Mouse (Mus musculus) lung, adult 18-20 months (tissue): ENCODE data around the gene Nfib.

ENCODE experiments used
- DNase-seq, 2 experiments: peaks; one replicate each; pipeline ENCODE4 v3.0.0; 2022; ENCODE audit warnings: mixed read lengths in 2 of 2

Nfib gene

GRCm38 (mm10) chr4:82704841-82705794, at the start of gene Nfib:
Gene Nfib, minus strand, starts transcription at chr4:82705750.
- no peak for DNase-seq

GRCm38 (mm10) chr4:82735764-82736163, 30.2 kb upstream of the Nfib start:
- DNase-seq: no peak

- no peak for DNase-seq
Measured at GRCm38 (mm10) chr4:82734765-82735481, 29.4 kb upstream of the Nfib start.

- DNase-seq: no peak
Measured at GRCm38 (mm10) chr4:82734348-82734747, 28.8 kb upstream of the Nfib start.

GRCm38 (mm10) chr4:82733636-82734035, 28.1 kb upstream of the Nfib start:
- no peak for DNase-seq

- DNase-seq: no peak
Measured at GRCm38 (mm10) chr4:82730248-82730887, 24.8 kb upstream of the Nfib start.

- DNase-seq: no peak
Measured at GRCm38 (mm10) chr4:82724058-82724457, 18.5 kb upstream of the Nfib start.

- DNase-seq: no peak
Measured at GRCm38 (mm10) chr4:82723048-82723447, 17.5 kb upstream of the Nfib start.

GRCm38 (mm10) chr4:82715833-82716232, 10.3 kb upstream of the Nfib start:
- no peak for DNase-seq

GRCm38 (mm10) chr4:82711611-82712295, 6.2 kb upstream of the Nfib start:
- DNase-seq: no peak

GRCm38 (mm10) chr4:82709666-82710065, 4.1 kb upstream of the Nfib start:
- no peak for DNase-seq

GRCm38 (mm10) chr4:82706012-82706411, 462 bp upstream of the Nfib start:
- DNase-seq: no peak

- no peak for DNase-seq
Measured at GRCm38 (mm10) chr4:82704079-82704830, 1.3 kb downstream of the Nfib start.

GRCm38 (mm10) chr4:82702808-82703207, 2.7 kb downstream of the Nfib start:
- DNase-seq: no peak

- DNase-seq: no peak
Measured at GRCm38 (mm10) chr4:82699504-82699903, 6.0 kb downstream of the Nfib start.

GRCm38 (mm10) chr4:82698616-82699015, 6.9 kb downstream of the Nfib start:
- no peak for DNase-seq

- no peak for DNase-seq
Measured at GRCm38 (mm10) chr4:82697151-82697550, 8.4 kb downstream of the Nfib start.

- no peak for DNase-seq
Measured at GRCm38 (mm10) chr4:82695760-82696501, 9.6 kb downstream of the Nfib start.

GRCm38 (mm10) chr4:82692009-82692326, 13.6 kb downstream of the Nfib start:
- no peak for DNase-seq

- DNase-seq: no peak
Measured at GRCm38 (mm10) chr4:82691126-82692008, 14.2 kb downstream of the Nfib start.
